Mouse (Mus musculus) frontal cortex, postnatal 25 days (tissue): ENCODE measurements around the gene Hmg20a.

Source experiments
- DNase-seq, 2 experiments: peaks; one replicate each; pipeline ENCODE4 v3.0.0; 2022; ENCODE audit warnings: low spot score in 2 of 2

Gene Hmg20a

GRCm38 (mm10) chr9:56497181-56497864, 78.9 kb downstream of the Hmg20a start:
- DNase-seq: no peak

DNA sequence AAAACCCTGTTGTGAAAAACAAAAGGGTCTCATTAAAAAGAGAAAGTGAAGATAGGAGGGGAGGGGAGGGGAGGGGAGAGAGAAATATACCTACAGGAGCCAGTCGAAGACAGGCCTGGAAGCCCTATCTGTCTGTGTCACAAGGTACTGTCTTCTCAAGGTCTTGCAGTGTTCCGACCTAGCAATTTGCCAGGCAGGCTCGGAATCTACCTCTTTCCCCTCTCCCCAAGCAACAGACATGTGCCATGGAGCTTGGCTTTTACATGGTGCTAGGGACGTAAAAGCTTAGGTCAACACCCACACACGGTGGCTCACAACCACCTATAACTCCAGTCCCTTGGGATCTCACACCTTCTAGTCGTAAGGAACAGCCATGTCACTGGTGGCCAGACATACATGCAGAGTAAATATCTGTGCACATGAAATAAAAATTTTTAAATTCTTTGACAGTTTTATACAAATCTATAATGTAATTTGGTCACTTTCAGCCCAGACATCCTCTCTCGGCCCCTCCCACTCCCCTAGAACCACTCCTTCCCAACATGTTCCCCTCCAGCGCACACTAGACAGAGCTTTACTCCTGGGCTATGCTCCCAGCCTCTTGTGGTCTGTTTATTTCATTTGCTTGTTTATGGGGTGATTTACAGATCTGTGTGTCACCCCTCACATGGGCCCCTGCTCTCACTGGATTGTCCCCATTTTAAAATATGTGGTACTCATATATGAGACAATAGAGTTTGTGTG, 81.1 kb downstream of the Hmg20a start:
- DNase-seq: no peak

GRCm38 (mm10) chr9:56500893-56501590, 82.6 kb downstream of the Hmg20a start:
- DNase-seq: no peak

- no peak for DNase-seq
These were observed 83.5 kb downstream of the Hmg20a start for GRCm38 (mm10) chr9:56501721-56502542.

DNA sequence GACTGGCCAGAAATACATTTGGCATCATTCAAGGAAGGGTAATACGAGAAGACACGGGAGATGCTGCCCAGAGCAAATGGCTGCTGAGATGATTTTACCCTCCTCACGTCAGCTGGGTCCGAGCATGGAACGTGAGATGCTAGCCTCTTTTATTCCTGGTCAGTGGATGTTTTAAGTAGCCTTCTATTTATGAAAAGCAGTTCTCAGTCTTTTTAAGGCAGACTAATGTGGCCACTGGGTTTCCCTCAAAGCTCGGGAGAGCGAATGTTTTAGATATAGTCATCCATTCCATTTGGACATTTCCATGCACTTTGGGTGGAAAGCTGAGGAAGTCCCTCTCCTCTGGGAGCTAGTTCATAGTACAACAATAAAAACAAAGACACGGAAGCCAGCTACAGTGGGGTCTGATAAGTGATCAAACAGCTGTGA, 84.1 kb downstream of the Hmg20a start:
- no peak for DNase-seq

DNA sequence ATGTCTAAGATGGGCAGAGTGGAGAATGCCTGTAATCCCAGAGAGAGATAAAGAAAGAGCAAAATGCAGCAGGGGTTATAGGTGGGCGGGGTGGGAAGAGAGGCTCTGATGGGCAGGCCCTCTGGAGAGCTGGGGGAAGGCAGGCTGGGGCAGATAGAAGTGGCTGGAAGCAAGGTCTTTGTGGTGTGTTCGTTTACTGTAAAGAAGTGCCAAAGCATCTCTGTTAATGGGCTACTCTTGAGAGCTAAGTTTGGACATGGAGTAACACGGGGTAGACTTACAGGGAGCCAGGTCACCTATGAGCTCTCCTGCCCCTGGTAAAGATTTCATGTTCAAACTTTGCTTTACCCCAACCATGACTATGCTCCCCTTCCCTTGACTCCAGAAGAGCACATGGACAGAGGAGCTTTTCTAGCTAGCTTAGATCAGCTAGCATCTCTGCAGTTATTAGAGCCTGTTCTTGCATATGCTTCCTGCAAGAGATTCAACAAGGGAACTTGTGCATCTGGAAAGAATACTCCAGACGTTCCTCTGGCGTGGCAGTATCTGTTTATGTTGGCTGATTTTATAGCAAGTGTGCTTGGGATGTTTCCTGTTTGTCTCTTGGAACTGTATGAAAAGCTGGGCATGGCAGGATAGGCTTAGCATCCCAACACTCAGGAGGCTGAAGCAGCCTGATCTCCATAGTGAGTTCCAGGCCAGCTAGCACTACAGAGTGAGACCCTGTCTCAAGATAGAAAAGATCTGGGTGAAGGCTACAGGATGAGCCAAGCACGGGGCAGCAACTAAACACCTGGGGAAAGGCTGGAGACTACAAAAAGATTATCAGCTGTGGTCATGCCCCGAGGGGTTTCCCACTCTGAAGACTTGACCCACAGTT, 85.5 kb downstream of the Hmg20a start:
- no peak for DNase-seq

GRCm38 (mm10) chr9:56504511-56504910, 86.1 kb downstream of the Hmg20a start:
- DNase-seq: no peak

- no peak for DNase-seq
These were observed 86.8 kb downstream of the Hmg20a start for GRCm38 (mm10) chr9:56505083-56505792.

- peak; percentile 84 to 92 for DNase-seq
These were observed 87.7 kb downstream of the Hmg20a start for GRCm38 (mm10) chr9:56505793-56506755.

DNA sequence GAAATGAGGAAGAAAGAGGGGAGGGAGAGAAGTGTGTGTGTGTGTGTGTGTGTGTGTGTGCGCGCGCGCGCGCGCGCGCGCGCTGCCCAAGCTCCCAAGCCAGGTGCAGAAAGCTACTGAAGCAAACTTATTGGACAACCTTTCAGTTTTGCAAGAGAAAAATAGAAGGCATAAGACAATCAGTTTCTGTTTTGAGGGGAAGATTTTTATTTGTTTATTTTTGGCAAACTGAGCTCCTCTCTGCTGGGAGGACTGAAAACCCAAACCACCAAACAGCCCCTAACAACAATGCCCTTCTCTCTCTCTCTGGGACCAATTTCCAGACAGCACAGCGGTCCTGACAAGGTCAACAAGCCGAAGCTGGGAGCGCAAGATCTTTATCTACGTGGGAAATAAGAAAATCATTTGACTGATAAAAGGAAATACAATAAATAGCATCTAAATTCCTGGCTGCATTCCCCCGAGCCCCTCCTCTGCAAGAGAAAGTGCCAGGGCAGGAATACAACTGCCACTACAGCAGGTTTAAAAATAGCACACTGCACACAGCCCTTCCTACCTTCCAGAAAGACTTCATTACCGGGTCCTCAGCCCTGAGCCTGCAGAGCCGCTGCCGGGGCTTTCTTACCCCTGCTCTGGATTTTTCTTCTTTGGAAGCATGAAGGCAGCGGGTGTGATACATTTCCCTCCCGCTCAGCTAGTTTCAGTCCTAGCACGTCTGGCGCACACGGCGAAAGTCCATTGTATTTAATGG, 88.7 kb downstream of the Hmg20a start:
- no peak for DNase-seq

DNA sequence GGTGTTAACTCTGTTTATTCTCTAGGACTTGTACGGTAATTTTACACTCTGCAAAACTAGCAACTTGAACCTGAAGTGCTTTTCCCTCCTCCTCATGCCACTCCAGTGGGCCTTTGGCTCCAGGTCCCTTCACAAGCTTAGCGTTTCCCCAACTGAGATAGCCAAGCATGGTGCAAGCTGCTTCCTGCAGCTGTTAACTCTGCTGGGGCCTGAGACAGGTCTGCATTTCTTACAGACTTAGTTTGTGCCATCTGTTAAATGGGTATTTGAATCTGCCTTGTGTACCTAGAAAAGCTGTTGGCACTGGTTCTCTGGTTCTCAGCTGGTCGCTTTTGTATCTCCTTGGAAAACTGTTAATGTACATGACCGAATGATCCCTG, 89.3 kb downstream of the Hmg20a start:
- no peak for DNase-seq

GRCm38 (mm10) chr9:56508835-56509451, 90.5 kb downstream of the Hmg20a start:
- DNase-seq: no peak

DNA sequence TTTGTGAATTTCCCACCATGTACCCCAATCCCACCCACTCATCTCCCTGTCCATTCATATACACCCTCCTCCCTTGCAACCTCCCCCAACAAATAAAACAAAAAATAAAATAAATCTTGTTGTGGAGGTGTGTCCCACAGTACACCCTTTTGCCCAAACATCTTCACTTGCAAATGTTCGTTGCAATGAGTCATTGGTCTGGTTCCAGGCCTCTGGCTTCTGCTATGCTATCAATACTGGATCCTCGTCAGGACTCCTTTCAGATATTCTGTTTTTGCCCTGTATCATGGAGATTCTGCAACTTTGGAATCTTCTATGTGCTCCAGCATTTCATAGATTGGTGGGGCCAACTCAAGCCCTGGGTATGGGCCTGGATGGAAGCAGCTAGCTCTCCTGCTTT, 91.9 kb downstream of the Hmg20a start:
- DNase-seq: no peak

- no peak for DNase-seq
These were observed 94.1 kb downstream of the Hmg20a start for GRCm38 (mm10) chr9:56512486-56512885.

GRCm38 (mm10) chr9:56515110-56515509, 96.7 kb downstream of the Hmg20a start:
- no peak for DNase-seq

- DNase-seq: no peak
These were observed 97.8 kb downstream of the Hmg20a start for GRCm38 (mm10) chr9:56516219-56516618.

DNA sequence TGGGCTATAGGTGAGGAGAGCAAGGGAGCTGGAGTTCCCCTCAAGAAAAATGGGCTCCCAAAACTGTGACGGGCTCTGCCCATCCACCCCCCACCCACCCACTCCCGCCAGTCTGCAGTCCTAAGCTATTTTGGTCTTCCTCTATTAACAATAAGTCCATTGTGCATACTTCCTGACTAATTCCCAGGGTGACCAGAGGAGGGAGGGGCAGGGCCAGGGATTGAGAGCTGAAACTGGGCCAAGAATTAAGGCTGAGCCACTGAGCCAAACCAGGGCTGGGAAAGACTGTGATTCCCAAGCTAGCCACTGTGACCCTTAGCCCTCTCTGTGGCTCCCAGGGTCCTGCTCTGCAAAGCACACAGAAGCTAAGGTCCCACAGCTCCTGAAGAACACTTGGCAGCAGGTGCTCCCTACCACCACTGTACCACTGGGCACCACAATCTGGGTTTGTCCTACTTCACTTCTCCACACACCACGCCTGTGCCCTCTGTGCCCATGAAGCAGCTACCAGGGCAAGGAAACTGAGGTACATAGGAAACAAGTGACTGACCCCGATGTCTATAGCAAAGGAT, 98.4 kb downstream of the Hmg20a start:
- DNase-seq: no peak

- DNase-seq: no peak
These were observed 103.9 kb downstream of the Hmg20a start for GRCm38 (mm10) chr9:56522281-56522680.
